Mouse (Mus musculus) heart, postnatal 14 days (tissue): ENCODE measurements around the gene Capn10. TPM values are rescaled to one million over a fixed set of nuclear protein-coding genes. Genes with fewer than 3 reads are reported as not detected.
"Not testable (repeated sequence)": the region's sequence is repeated elsewhere in the genome, so short reads cannot be mapped to it uniquely, and the experiment has no call there.

Experiments
- DNase-seq, 2 experiments: peaks; one replicate each; pipeline ENCODE4 v3.0.0; 2021 to 2022
- intact Hi-C: fragments of 180-260 bp; cut with DNase I; formaldehyde crosslinking; loops from one replicate; pipeline ENCODE4 v1.15.1; 2025
- total RNA-seq, 2 experiments: library from RNA; stranded (reverse); gene quantifications; 2 replicates each; pipeline ENCODE4 v1.2.3; 2021

The Capn10 gene
- total RNA-seq, 2 experiments from 2014 or later, result 7.5 to 9.6 TPM

- intact Hi-C loops, result loop anchor here (5.0 to 10.0 kb wide), 2 partner anchors 168 to 386 kb away; partner anchors contain the start of genes Pask and Ppp1r7
- peak in 1 of 2 experiments; percentile 0 for DNase-seq
Measured at GRCm38 (mm10) chr1:92958999-92959398, 24.8 kb downstream of the Capn10 start.

- DNase-seq, intact Hi-C loops: not testable (repeated sequence)
Measured at GRCm38 (mm10) chr1:92970791-92971190, 36.6 kb downstream of the Capn10 start.

DNA sequence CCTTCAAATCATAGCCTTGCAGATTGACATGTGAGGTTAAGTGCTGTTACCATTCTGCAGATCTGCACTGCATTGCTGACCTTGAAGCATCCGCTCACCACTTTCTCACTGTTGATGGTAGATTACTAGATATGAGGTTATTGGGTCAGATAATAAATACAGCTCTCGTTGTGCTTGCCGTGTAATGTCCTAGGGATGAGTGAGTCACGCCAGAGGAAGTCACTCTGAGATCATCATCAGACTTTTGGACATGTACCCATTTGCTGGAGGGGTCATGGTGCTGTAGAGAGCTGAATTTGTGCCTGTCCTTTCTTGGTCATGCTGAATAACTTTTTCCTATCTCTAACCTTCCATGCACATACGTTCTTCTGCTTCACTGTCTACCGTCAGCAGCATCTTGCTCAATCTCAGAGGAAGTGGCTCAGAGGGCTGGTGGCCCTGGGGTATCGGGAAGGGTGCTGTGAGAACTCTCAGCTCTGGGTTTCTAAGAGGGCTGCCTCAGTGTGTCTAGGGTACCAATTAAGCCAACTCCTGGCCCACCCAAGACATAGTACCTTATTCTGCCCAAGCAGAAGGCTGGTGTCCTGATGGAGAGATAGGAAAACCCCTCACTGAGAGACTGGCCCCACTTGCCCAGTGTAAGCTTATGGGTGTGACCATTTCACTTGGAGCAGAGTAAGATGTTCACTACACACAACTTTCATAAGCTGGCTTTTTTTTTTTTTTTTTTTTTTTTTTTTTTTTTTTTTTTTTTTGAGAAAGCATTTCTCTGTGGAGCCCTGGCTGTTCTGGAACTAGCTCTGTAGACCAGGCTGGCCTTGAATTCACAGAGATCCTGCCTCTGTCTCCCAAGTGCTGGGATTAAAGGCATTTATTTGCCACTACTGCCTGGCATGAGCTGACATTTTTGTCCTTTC lies 38.0 kb downstream of the Capn10 start:
- intact Hi-C loops, result no loop called here
- no peak for DNase-seq

- DNase-seq, result peak; percentile 57 to 61
- intact Hi-C loops, result no loop called here
Measured at GRCm38 (mm10) chr1:92972854-92973253, 38.7 kb downstream of the Capn10 start.

DNA sequence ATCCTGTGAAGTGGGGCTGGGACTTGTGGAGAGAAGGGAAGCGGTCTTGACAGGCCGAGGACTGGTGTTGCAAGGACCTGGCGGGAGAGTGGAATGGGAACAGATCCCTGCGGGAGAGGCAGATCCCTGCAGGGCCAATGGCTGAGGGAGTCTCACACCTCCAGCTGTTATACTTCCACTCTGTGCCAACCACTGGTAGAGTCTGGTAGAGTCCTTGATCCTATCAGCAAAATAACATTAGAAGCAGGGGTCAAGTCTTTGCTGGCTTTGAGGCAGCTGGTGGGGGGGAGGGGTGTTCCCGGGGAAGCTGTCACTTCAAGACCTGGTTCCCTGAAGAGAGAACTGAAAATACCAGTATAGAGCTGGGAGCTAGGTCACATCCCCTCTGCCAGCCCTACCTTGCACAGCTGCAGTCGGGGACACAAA lies 42.0 kb downstream of the Capn10 start:
- intact Hi-C loops, result loop anchor here (2.0 kb wide), 1 partner anchor 23 kb away; no protein-coding TSS in a partner anchor
- DNase-seq, result peak in 1 of 2 experiments; percentile 19

- no peak for DNase-seq
- intact Hi-C loops, result no loop called here
Measured at GRCm38 (mm10) chr1:92978645-92979044, 44.5 kb downstream of the Capn10 start.

DNA sequence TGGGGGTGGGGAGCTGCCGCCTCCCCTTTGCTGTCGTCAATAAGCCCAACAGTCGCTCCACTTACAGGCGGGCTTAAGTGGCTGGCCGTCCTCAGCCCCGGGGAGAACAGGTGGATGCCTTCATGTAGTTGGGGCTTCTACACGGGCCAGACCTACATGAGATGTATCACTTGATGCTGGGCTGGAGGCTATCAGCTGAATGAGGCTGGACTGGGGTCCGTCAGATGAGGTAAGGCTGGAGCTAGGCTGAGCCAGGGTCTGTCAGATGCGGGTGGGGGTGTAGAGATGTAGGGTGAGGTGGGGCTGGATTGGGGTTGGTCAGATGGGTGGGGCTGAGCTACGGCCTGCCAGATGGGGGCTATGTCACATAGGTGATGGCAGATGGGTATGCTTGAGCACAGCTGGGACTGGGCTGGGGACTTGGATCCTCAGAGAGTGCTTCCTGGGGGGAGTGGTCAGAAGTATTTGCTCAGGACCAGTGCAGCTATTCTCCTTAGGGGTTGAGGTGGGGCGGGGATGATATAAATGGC lies 45.0 kb downstream of the Capn10 start:
- intact Hi-C loops, result no loop called here
- DNase-seq, result no peak

GRCm38 (mm10) chr1:92981056-92981845 lies 47.1 kb downstream of the Capn10 start:
- intact Hi-C loops, result no loop called here
- peak; percentile 62 to 67 for DNase-seq

- intact Hi-C loops, result no loop called here
- DNase-seq, result no peak
Measured at GRCm38 (mm10) chr1:92982931-92983605, 48.9 kb downstream of the Capn10 start.

DNA sequence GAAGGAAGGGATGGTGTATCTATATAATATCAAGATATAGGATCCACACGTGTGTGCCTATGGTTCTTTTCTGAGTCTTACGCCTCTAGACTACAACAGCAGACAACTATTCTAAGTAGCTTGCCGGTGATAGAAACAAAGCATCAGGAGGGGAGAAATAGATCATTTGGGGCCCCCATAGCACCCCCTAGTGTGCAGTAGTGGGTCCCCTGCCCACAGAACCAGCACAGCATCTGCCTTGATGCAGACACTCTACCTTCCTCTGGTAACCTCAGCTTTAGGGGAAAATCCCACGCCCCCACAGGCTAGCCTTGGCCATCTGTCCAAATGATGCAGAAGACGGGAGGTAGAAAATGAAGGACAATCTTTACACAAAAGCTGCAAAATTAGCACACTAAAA lies 50.8 kb downstream of the Capn10 start:
- intact Hi-C loops, result no loop called here

GRCm38 (mm10) chr1:92988894-92989293 lies 54.7 kb downstream of the Capn10 start:
- no peak for DNase-seq
- intact Hi-C loops, result no loop called here

More for the DNA sequence above, 50.8 kb downstream of the Capn10 start:
- DNase-seq, result no peak

DNA sequence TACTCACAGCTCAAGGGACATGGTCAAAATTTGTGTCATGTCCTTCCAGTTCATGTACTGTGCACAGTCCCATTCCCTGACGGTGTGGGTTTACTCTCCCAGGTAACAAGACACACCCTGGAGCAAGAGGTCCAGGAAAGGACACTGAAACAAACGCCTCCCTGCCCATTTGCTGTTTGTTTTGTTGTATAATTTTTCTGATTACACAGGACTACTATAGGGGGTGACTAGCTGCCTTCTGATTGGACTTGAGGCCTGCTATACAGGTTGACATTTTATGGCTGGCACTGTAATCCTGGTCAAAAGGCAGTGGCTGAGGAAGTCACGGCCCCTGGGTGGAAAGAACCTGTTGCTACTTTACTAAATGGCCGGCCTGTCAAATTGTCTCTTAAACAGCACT lies 55.7 kb downstream of the Capn10 start:
- no peak for DNase-seq
- intact Hi-C loops, result no loop called here

GRCm38 (mm10) chr1:92992214-92992855 lies 58.2 kb downstream of the Capn10 start:
- no peak for DNase-seq
- intact Hi-C loops, result no loop called here

DNA sequence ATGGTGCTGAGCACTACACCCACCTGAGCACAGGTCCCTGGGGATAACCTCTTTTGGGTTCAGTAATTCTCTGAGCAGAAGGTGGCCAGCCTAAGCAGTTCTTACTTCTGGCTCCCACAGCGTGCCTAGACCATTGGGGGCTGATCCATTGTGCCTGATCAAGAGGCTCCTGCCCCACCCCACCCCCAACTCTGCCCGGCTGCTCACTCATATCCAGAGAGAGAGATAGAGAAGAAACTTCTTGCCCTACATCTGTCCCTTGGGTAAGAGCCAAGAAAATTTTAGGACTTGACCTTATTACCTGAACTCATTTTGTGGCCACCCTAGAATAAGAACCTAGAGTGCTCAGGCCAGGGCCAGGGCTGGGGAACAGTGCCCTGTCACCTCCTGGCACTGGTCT lies 58.7 kb downstream of the Capn10 start:
- intact Hi-C loops, result no loop called here

More for the DNA sequence above, 58.7 kb downstream of the Capn10 start:
- no peak for DNase-seq

Other genes with a start within 250 kb of the Capn10 start
- 100 to 1,000 TPM; 222 to 238 TPM for gene Gpc1, start 102.7 kb upstream of the Capn10 start, total RNA-seq
- under 1 TPM; 0.14 to 0.20 TPM for gene Ankmy1, start 31.5 kb upstream of the Capn10 start, total RNA-seq
- gene Dusp28, start 27.4 kb upstream of the Capn10 start, total RNA-seq, result 10 to 100 TPM; 10.7 to 12.6 TPM
- gene Rnpepl1, start 23.6 kb upstream of the Capn10 start, total RNA-seq, result 10 to 100 TPM; 68.3 to 76.0 TPM
- gene Gpr35, start 16.5 kb downstream of the Capn10 start, total RNA-seq, result under 1 TPM; 0.48 to 0.61 TPM
- gene Aqp12, start 72.0 kb downstream of the Capn10 start, total RNA-seq, result not detected
- 1 to 10 TPM; 1.7 to 2.6 TPM for gene Kif1a, start 167.6 kb downstream of the Capn10 start, total RNA-seq
- not detected for gene Agxt, start 200.9 kb downstream of the Capn10 start, total RNA-seq
- not detected for gene 2310007B03Rik, start 226.6 kb downstream of the Capn10 start, total RNA-seq
- gene Crocc2, start 234.3 kb downstream of the Capn10 start, total RNA-seq, result under 1 TPM; 0.20 to 0.24 TPM